Mouse (Mus musculus) intestine, embryonic 14.5 days (tissue): ENCODE data around the gene Tmem138. TPM values are rescaled to one million over a fixed set of nuclear protein-coding genes. Genes with fewer than 3 reads are reported as not detected.

Source experiments
- ATAC-seq: fragments of 200-750 bp; cut with Nextera tagmentation; replicated peaks from 2 replicates; pipeline ENCODE4 v1.8.0; 2017; ENCODE audit warnings: low read depth, moderate number of reproducible peaks, moderate TSS enrichment, moderate library complexity; ENCODE audit not compliant: low FRiP score, low TSS enrichment
- DNase-seq: peaks from one replicate; pipeline ENCODE4 v3.0.0-alpha.2; 2018; ENCODE audit warnings: low spot score
- H3K27ac ChIP-seq: fragments of 300-500 bp; sonication (generic); 2 replicates; pipeline ENCODE4 v1.5.1; 2014; ENCODE audit warnings: low read depth, mild to moderate bottlenecking, control low read depth
- H3K27me3 ChIP-seq: fragments of 300-500 bp; sonication (generic); replicated peaks from 2 replicates; pipeline ENCODE4 v1.6.1; 2014; ENCODE audit warnings: low read length, control low read depth; ENCODE audit not compliant: control insufficient read depth, insufficient read depth
- H3K36me3 ChIP-seq: fragments of 300-500 bp; sonication (generic); 2 replicates; pipeline ENCODE4 v1.6.1; 2014; ENCODE audit warnings: low read length, control low read depth; ENCODE audit not compliant: control insufficient read depth, insufficient read depth
- H3K4me1 ChIP-seq: fragments of 300-500 bp; sonication (generic); replicated peaks from 2 replicates; pipeline ENCODE4 v1.6.1; 2014; ENCODE audit warnings: low read length, control low read depth, mixed read lengths; ENCODE audit not compliant: control insufficient read depth, insufficient read depth
- H3K4me2 ChIP-seq: fragments of 300-500 bp; sonication (generic); 2 replicates; pipeline ENCODE4 v1.6.1; 2014; ENCODE audit warnings: low read length
- H3K4me3 ChIP-seq: fragments of 300-500 bp; sonication (generic); 2 replicates; pipeline ENCODE4 v1.5.1; 2014; ENCODE audit warnings: low read depth, low read length, control low read depth, mixed read lengths
- H3K9ac ChIP-seq: fragments of 300-500 bp; sonication (generic); 2 replicates; pipeline ENCODE4 v1.6.1; 2014; ENCODE audit warnings: mild to moderate bottlenecking, low read length
- H3K9me3 ChIP-seq: fragments of 300-500 bp; sonication (generic); 2 replicates; pipeline ENCODE4 v1.6.1; 2016; ENCODE audit warnings: low read length, control low read depth; ENCODE audit not compliant: control insufficient read depth
- WGBS: fragments of 180-500 bp; shearing (Covaris S2); extraction: QIAGEN DNeasy Blood & Tissue Kit; methylation state at CpG from one replicate; pipeline ENCODE4 v1.1.7; 2014; 5-methylcytosine and 5-hydroxymethylcytosine counted together
- polyA plus RNA-seq: library from polyadenylated mRNA; unstranded; fragments of >200 nt; fragmentation: Nextera tagmentation; extraction: Ambion mirVana; gene quantifications from 2 replicates; pipeline ENCODE4 v1.2.1, GENCODE M21; 2014

Gene Tmem138
- polyA plus RNA-seq, 1 experiment from 2014 or later, result 35.9 TPM

GRCm38 (mm10) chr19:10583550-10584146, 6.5 kb upstream of the Tmem138 start:
- Histone ChIP-seq H3K36me3 (0 out of 2 replicates have a peak, but pooled peaks cover 4% of the 10 kb centered on the region), H3K4me1 (no peaks in the 10 kb centered on the region), H3K4me3 (no peak overlapping the region), H3K4me2 (no peak overlapping the region), H3K9me3 (no peaks in the 10 kb centered on the region), H3K9ac (no peak overlapping the region), H3K27ac (no peak overlapping the region), H3K27me3 (no peaks in the 10 kb centered on the region)
- no peak for ATAC-seq
- DNase-seq, result no peak
- 73% methylated on average over 7 of the region's 7 CpGs for WGBS

GRCm38 (mm10) chr19:10581984-10582383, 4.8 kb upstream of the Tmem138 start:
- no peak for DNase-seq
- H3K9me3 ChIP-seq, result no peaks in the 10 kb centered on the region
- no peak for ATAC-seq
- WGBS, result 85% methylated on average over 6 of the region's 6 CpGs
- no peak overlapping the region for H3K4me2 ChIP-seq
- no peak overlapping the region for H3K27ac ChIP-seq
- H3K27me3 ChIP-seq, result no peaks in the 10 kb centered on the region
- no peak overlapping the region for H3K9ac ChIP-seq
- H3K4me3 ChIP-seq, result no peak overlapping the region
- peaks cover 7% of the 10 kb centered on the region for H3K4me1 ChIP-seq
- H3K36me3 ChIP-seq, result no peaks in the 10 kb centered on the region

GRCm38 (mm10) chr19:10580761-10581160, 3.6 kb upstream of the Tmem138 start:
- ATAC-seq (no peak), DNase-seq (no peak)
- Histone ChIP-seq H3K27me3 (no peaks in the 10 kb centered on the region), H3K9ac (no peak overlapping the region), H3K27ac (no peak overlapping the region), H3K9me3 (no peaks in the 10 kb centered on the region), H3K4me3 (no peak overlapping the region), H3K4me1 (peaks cover 13% of the 10 kb centered on the region), H3K36me3 (no peaks in the 10 kb centered on the region), H3K4me2 (no peak overlapping the region)
- 86% methylated on average over 3 of the region's 3 CpGs for WGBS

GRCm38 (mm10) chr19:10580102-10580501, 2.9 kb upstream of the Tmem138 start:
- peaks cover 13% of the 10 kb centered on the region for H3K4me1 ChIP-seq
- H3K4me2 ChIP-seq, result no peak overlapping the region
- no peaks in the 10 kb centered on the region for H3K9me3 ChIP-seq
- ATAC-seq, result no peak
- no peak overlapping the region for H3K4me3 ChIP-seq
- H3K27me3 ChIP-seq, result no peaks in the 10 kb centered on the region
- H3K36me3 ChIP-seq, result peaks cover under 1% of the 10 kb centered on the region
- no peak for DNase-seq
- H3K27ac ChIP-seq, result no peak overlapping the region
- 91% methylated on average over 3 of the region's 3 CpGs for WGBS
- H3K9ac ChIP-seq, result no peak overlapping the region

- H3K9ac ChIP-seq, result no peak overlapping the region
- no peak for DNase-seq
- 94% methylated on average over 6 of the region's 6 CpGs for WGBS
- no peaks in the 10 kb centered on the region for H3K9me3 ChIP-seq
- H3K36me3 ChIP-seq, result peaks cover 42% of the 10 kb centered on the region
- no peak for ATAC-seq
- no peak overlapping the region for H3K27ac ChIP-seq
- no peaks in the 10 kb centered on the region for H3K27me3 ChIP-seq
- no peak overlapping the region for H3K4me2 ChIP-seq
- H3K4me3 ChIP-seq, result no peak overlapping the region
- no peaks in the 10 kb centered on the region for H3K4me1 ChIP-seq
These were observed 7.5 kb downstream of the Tmem138 start for GRCm38 (mm10) chr19:10569627-10570026.

GRCm38 (mm10) chr19:10565217-10565616, 11.9 kb downstream of the Tmem138 start:
- no peak overlapping the region for H3K27ac ChIP-seq
- ATAC-seq, result no peak
- H3K9me3 ChIP-seq, result no peaks in the 10 kb centered on the region
- no peaks in the 10 kb centered on the region for H3K27me3 ChIP-seq
- DNase-seq, result no peak
- H3K4me1 ChIP-seq, result no peaks in the 10 kb centered on the region
- WGBS, result 53% methylated on average over 4 of the region's 4 CpGs
- peaks cover 9% of the 10 kb centered on the region; the same call in 1 of the 2 replicates for H3K36me3 ChIP-seq
- no peak overlapping the region for H3K4me3 ChIP-seq
- H3K9ac ChIP-seq, result no peak overlapping the region
- no peak overlapping the region for H3K4me2 ChIP-seq

GRCm38 (mm10) chr19:10564278-10564677, 12.9 kb downstream of the Tmem138 start:
- DNase-seq, result no peak
- ATAC-seq, result no peak
- H3K27ac ChIP-seq, result no peak overlapping the region
- no peaks in the 10 kb centered on the region for H3K36me3 ChIP-seq
- H3K4me3 ChIP-seq, result no peak overlapping the region
- H3K9me3 ChIP-seq, result no peaks in the 10 kb centered on the region
- H3K27me3 ChIP-seq, result no peaks in the 10 kb centered on the region
- WGBS, result 81% methylated on average over 6 of the region's 6 CpGs
- no peak overlapping the region for H3K4me2 ChIP-seq
- no peak overlapping the region for H3K9ac ChIP-seq
- H3K4me1 ChIP-seq, result no peaks in the 10 kb centered on the region

GRCm38 (mm10) chr19:10562351-10562750, 14.8 kb downstream of the Tmem138 start:
- H3K27me3 ChIP-seq, result no peaks in the 10 kb centered on the region
- WGBS, result 57% methylated on average over 5 of the region's 5 CpGs

More at GRCm38 (mm10) chr19:10562351-10562750, 14.8 kb downstream of the Tmem138 start:
- no peak overlapping the region for H3K9ac ChIP-seq
- ATAC-seq, result no peak
- no peak for DNase-seq
- H3K4me3 ChIP-seq, result no peak overlapping the region
- no peaks in the 10 kb centered on the region for H3K36me3 ChIP-seq
- no peaks in the 10 kb centered on the region for H3K4me1 ChIP-seq
- peak overlapping the region; percentile 82 for H3K27ac ChIP-seq
- H3K4me2 ChIP-seq, result no peak overlapping the region
- H3K9me3 ChIP-seq, result no peaks in the 10 kb centered on the region
